Mouse (Mus musculus) regulatory T cell (primary cell): Measurements from ENCODE around the gene Stat3.

Source experiments
- in situ Hi-C: fragments of 300-600 bp; cut with MboI, MseI; formaldehyde crosslinking; loops from one replicate; pipeline ENCODE4 v1.15.1; 2025; ENCODE audit warnings: high pct_unique_total_duplicates

Stat3 gene

DNA sequence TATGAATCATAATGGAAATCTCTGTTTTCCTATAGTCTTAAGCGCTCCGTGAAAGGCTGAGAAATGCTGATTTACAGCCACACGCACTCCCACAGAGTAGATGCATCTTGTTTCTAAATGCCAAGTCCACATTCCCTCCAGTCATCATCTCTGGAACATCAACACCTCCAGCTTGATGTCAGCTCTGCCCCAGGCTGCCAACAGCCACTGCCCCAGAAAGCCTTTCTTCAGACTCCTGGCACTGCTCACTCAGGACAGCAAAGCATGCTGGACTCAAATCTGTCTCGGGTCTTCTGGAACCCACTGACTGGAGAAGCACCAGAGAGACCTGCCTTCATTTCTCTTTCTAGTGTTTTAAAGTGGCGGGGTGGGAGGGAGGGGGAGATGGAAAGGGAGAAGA, 46.9 kb downstream of the Stat3 start:
- in situ Hi-C loops: loop anchor here (5.0 kb wide), 1 partner anchor 165 kb away; no protein-coding TSS in a partner anchor

- in situ Hi-C loops: loop anchor here (5.0 kb wide), 1 partner anchor 166 kb away; no protein-coding TSS in a partner anchor
Observed at GRCm38 (mm10) chr11:100891256-100892123, 47.9 kb downstream of the Stat3 start.

GRCm38 (mm10) chr11:100890481-100890880, 48.9 kb downstream of the Stat3 start:
- in situ Hi-C loops: loop anchor here (5.0 kb wide), 1 partner anchor 167 kb away; no protein-coding TSS in a partner anchor

DNA sequence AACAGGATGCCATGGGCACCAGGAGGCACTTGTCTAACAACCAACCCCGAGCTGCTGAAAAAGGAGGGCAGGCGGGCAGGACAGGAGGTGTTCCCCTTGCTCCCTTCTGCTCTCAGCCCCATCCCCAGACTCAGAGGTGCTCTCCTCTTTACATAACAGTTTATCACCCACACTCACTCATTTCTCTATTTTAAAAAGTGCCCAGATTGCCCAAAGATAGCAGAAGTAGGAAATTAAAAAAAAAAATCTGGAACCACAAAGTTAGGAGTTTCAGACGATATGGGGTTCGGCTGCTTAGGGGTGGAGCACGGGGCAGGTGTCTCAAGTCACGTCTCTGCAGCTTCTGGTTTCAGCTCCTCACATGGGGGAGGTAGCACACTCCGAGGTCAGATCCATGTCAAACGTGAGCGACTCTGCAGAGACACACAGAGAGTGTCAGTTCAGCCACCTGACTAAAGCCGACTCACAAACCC, 51.0 kb downstream of the Stat3 start:
- in situ Hi-C loops: no loop called here

GRCm38 (mm10) chr11:100887764-100888163, 51.6 kb downstream of the Stat3 start:
- in situ Hi-C loops: no loop called here

DNA sequence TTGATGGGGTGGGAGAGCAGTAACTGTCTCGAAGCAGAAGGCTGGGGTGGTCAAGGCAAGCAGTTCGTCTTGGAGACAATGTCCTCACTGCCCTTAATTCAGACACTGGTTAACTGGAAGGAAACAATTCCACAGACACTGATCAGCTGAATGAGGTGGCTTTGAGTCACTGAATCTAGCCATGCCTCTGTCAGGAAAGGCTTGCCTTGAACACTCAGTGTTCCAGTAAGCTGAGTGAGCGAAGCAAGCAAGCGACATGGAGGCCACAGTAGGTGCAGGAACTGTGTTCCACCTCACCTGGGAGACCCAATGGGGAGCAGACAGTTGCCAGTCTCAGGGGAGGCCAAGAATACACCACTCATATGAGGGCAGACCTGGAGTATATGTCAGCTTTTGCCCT, 52.1 kb downstream of the Stat3 start:
- in situ Hi-C loops: no loop called here

DNA sequence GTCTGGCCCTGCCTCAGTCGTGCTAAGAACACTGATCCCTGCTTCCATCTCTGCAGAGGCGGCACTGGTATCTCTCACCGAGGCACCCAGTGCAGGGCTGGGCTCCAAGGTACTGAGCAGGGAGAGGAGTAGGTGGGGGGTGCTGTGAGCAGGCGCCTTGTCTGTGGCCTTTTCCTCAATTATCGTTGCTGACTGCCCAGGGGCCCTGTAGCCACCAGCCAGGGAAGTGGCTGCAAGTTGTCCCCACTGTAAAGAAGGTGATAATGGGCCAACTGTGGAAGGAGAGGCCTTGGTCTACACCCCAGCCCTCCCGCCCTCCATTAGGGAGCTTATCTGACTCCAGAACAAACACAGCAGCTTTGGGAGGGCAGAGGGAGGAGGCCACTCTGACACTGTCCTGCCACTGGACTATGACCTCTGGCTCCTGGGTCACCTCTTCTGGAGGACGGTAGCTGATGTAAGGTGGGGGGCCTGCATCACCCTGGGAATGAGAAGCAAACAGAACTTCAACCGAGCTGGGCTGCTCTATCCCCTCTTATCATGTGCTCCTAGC, 53.1 kb downstream of the Stat3 start:
- in situ Hi-C loops: no loop called here

DNA sequence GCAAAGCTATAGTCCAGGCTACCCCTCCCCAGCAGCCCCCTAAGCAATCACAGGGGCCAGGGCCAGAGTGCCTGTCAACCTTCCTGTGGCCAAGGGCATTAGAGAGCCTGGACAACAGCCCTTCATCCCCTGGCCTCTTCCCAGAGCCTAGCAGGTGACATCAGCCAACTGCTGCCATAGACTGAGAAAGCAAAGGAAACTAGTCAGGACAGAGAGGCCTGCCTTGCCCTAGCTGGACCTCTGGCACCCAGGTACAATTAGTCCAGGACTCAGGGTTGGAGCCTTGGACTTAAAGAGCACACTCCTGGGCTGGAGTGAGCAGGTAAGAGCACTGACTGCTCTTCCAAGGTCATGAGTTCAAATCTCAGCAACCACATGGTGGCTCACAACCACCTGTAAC, 53.9 kb downstream of the Stat3 start:
- in situ Hi-C loops: no loop called here

DNA sequence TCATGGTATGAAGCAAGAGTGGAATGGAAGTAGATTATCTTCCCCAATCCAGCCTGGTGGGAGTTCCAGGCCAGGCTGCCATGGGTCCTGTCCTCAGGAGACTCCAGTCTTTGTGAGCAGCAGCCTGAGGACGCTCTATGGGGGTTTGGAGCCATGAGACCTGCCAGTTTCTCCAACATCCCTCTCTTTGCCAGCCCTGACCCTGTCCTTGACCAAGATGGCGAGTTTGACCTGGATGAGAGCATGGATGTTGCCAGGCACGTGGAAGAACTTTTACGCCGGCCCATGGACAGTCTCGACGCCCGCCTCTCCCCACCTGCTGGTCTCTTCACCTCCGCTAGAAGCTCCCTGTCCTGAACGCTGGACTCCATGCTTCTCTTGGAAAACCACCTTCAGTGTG, 55.7 kb downstream of the Stat3 start:
- in situ Hi-C loops: loop anchor here (5.0 kb wide), 1 partner anchor 74 kb away; no protein-coding TSS in a partner anchor

DNA sequence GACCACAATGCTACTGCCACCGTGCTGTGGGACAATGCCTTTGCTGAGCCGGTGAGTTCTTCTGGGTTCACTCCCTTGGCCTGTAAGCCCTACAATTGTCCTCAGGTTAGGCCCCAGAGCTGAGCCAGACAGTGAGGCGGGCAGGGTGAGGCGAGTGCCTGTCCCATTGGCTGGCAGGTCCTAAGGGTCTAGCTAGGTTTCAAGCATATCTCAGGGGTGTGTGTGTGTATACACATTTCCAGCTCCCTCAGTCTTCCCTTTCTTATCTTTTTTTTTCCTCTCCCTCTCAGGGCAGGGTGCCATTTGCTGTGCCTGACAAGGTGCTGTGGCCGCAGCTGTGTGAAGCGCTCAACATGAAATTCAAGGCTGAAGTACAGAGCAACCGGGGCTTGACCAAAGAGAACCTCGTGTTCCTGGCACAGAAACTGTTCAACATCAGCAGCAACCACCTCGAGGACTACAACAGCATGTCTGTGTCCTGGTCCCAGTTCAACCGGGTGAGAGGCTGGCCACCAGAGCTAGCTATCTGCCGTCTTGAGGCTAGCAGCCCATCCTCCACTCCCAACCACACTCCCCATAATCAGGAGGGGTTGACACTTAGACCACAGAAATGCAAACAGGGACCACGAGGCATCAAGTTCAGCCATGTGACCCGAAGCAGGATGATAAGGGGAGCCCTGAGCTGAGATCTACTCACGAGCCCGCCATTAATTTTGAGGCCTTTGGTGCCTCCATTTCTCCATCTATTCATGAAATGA, 59.8 kb downstream of the Stat3 start:
- in situ Hi-C loops: loop anchor here (5.0 to 10.0 kb wide), 2 partner anchors 78 to 385 kb away; no protein-coding TSS in a partner anchor

DNA sequence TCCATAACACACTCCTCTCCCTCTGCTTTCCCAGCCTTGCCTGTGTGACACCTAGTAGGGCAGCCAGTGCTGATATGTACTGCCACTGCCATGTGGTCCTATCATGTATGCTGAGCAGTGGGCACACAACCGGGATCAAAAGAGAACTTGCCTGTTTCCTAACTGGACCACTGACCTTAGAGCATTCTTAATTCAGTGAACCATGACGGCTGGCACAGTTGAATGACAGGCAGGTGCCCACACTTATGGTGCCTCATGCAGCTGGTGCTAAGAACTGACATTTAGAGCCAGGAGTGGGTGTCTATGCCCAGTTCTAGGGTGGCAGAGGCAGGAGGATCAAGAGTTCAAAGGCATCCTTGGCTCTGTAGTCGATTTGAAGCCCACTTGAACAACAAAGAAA, 63.6 kb downstream of the Stat3 start:
- in situ Hi-C loops: loop anchor here (10.0 kb wide), 1 partner anchor 381 kb away; no protein-coding TSS in a partner anchor

DNA sequence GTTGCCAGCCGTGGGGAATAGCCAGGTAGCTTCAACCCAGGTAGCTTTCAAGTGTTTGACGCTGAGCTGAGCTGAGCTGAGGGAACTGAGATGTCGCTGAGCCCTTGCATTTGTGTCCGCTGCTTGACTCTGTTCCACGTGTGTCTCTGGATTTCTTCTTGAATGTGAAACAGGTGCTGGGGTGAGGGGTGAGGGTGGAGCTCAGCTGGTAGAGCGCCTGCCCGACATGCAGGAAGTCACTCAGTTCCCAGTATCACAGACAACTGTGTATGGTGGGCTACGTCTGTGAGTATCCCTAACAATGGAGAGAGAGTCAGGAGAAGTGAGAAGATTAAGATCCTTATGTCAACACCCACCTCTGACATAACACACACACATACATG, 68.4 kb downstream of the Stat3 start:
- in situ Hi-C loops: loop anchor here (5.0 to 10.0 kb wide), 2 partner anchors 74 to 376 kb away; no protein-coding TSS in a partner anchor

DNA sequence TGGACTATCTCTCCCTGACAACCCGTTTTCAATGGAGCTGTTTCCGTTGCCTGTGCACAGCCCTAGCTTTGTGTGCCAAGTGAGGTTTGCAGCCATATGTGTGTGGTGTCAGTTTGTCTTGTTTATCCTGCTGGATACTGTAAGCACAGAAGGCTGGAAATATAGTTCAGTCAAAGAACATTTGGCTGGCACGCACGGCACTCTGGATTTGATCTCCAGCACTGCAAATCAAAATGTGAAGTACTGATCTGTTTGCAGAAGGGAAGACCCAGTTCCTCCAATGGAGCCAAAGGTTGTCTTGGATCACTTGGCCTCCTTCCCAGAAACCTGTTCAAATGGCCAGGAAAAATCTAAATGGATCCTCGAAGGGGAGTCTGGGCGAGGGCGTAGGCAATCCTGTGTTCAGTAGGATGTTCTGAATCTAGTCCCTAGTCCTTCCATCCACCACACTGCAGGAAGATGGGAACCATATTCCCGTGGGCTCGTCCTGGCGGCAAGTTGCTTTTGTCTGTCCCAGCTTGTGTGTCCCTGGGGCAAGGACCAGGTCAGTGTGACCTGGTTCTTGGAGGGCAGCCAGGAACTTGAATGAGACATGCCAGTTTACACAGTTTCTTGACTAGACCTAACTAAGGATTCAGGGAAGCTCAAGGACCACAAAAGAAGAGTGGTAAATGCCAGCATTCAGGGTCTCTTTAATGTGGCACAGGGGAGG, 68.9 kb downstream of the Stat3 start:
- in situ Hi-C loops: loop anchor here (5.0 to 10.0 kb wide), 2 partner anchors 73 to 376 kb away; no protein-coding TSS in a partner anchor

GRCm38 (mm10) chr11:100865618-100866017, 73.7 kb downstream of the Stat3 start:
- in situ Hi-C loops: no loop called here

GRCm38 (mm10) chr11:100863141-100863540, 76.2 kb downstream of the Stat3 start:
- in situ Hi-C loops: no loop called here

- in situ Hi-C loops: no loop called here
Observed at GRCm38 (mm10) chr11:100861836-100862235, 77.5 kb downstream of the Stat3 start.

DNA sequence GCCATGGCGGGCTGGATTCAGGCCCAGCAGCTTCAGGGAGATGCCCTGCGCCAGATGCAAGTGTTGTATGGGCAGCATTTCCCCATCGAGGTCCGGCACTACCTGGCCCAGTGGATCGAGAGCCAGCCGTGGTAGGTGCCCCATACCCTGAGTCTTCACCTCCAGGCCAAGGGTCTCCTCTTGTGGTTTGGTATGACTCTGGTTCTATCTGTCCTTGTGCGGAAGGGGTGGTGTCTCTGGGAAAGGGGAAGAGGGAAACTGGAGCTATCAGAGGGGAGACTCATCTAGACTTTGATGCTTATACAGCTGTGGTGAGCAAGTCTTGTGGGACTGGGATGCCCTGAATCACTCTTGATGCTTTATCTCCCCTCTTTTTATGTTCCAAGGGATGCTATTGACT, 78.0 kb downstream of the Stat3 start:
- in situ Hi-C loops: no loop called here

DNA sequence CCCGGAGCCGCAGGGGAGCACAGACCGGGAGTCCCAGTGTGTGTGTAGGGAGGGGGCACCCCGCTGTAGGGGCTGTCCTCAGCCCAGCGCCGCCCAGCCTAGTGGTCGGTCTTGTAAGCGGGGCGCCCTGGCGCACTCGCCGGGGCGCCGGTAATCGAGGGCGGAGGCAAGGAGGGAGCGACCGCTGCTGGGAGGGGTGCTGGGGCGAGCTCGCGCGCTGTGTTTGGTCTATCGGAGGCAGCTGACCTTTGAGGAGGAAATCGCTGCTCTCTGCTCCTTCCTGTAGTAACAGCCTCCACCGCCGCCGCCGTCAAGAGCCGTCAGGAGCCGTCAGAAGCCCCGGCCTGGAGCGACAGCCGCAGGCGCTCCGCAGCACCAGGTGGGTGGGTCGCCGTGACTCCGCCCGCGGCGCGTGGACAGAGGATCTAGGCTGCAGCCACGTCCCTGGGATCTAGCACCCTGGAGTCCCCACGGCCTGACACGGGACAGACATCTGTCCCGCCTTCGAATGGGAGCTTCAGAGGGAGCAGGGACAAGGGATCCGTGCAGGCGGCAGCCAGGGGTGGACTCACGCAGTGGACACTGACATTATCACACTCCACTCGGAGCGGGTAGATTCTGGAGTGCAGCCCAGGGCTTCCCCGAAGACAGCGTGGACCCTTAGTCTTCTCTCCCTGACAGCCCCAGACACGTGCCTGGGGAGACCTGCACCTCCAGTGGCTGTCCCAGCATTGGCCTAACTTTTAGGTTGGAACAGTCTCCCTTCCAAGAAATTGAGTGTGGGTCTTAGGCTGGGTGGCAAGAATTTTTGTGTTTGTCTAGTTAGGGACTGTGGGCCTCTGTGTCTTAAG, 78.9 kb downstream of the Stat3 start:
- in situ Hi-C loops: no loop called here

DNA sequence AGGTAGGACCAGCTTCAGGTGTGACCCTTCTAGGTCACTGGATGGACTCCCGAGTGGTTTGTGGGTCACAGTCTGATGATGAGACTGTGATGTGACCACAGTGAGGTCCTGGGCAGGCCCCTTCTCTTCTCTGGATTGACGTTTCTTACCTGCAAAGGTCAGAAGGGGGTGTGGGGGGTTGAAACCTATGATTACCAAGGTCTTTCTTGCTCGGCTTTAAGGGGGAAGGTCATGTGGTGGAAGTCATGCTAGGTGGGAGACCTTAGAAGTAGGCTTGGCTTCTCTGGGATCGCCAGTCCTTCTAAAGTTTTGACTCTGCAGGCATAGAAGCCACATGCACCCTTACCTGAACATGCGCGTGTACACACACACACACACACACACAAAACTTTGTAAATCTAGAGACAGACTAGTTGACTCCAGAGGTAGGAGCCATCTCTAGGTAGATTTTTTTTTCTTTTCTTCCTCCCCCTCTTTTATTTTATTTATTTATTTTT, 79.7 kb downstream of the Stat3 start:
- in situ Hi-C loops: loop anchor here (5.0 kb wide), 1 partner anchor 37 kb away; no protein-coding TSS in a partner anchor
